Mouse (Mus musculus) liver, adult 2 months (tissue): Measurements from ENCODE around the gene Dyrk1a.

Experiments used
- CTCF ChIP-seq: fragments of 200-500 bp; IDR thresholded peaks from 2 replicates; pipeline ENCODE4 v1.5.1; 2011; ENCODE audit warnings: low read depth, low read length, control low read depth
- POLR2A ChIP-seq: fragments of 200-500 bp; IDR thresholded peaks from 2 replicates; pipeline ENCODE4 v1.6.1; 2011; ENCODE audit warnings: low read length, control low read depth; ENCODE audit not compliant: insufficient read depth; ENCODE audit errors: extremely low read depth

GRCm38 (mm10) chr16:94555346-94555745 is 14.5 kb upstream of the Dyrk1a start:
- TF ChIP-seq CTCF (no peak), POLR2A (no peak)
